Mouse (Mus musculus): ENCODE results near the gene Arap2. TPM values are rescaled to one million over a fixed set of nuclear protein-coding genes. Genes with fewer than 3 reads are reported as not detected.

Gene Arap2
- polyA plus RNA-seq, 1 experiment from 2014 or later, result 2.1 TPM

DNA sequence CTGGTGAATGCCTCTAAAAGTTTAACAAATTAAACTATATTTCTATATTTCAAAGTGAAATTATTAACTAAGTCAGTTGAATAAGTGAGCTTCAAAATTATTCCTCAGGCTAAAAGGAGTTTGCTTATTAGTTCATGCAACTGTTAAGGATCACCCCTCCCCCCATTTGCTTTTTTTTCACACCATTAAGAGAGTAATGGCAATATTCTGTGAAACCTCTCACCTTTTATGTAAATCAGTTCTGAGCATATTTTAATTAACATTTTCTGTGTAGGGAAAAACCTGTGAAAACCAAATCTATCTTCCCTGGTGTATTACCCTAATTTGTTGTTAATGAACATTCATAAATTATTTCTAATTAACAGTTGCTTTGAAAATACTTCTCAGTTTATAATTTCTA is 147.7 kb downstream of the Arap2 start:
- no peaks in the 10 kb centered on the region for H3K4me1 ChIP-seq (replicated peaks)
- H3K36me3 ChIP-seq (replicated peaks), result no peaks in the 10 kb centered on the region
- no peaks in the 10 kb centered on the region for H3K9me3 ChIP-seq (replicated peaks)
- no peak overlapping the region for H3K27ac ChIP-seq (replicated peaks)
- no peak overlapping the region for H3K9ac ChIP-seq
- H3K4me2 ChIP-seq, result no peak overlapping the region
- ATAC-seq (ENCODE audit: insufficient read depth), result no peak
- no peak overlapping the region for H3K4me3 ChIP-seq (replicated peaks)
- H3K27me3 ChIP-seq, result no peaks in the 10 kb centered on the region

DNA sequence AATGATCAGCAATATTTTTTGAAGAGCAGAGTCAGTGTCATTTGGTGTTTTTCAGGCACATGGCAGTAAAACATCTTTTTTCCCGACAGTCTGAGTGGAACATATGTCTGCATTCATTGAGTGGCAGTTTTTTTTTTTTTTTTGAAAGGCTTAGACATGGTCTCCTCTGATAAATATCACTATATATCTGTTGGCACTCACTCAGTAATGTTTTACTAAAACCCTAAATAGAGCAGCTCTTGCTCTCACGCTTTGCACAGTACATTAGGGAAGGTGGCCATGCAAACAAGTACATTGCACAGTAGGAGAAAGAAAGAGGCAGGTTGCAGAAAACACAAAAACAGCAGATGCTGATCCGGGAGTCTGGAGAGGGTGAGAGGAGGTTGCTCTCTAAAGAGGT is 154.0 kb downstream of the Arap2 start:
- no peaks in the 10 kb centered on the region for H3K27me3 ChIP-seq
- H3K27ac ChIP-seq (replicated peaks), result no peak overlapping the region
- H3K9ac ChIP-seq, result no peak overlapping the region
- no peak overlapping the region for H3K4me2 ChIP-seq
- WGBS (ENCODE audit: insufficient replicate concordance), result 54% methylated on average over 3 of the region's 3 CpGs
- H3K4me3 ChIP-seq (replicated peaks), result no peak overlapping the region
- no peaks in the 10 kb centered on the region for H3K9me3 ChIP-seq (replicated peaks)
- no peak for ATAC-seq (ENCODE audit: insufficient read depth)
- H3K36me3 ChIP-seq (replicated peaks), result no peaks in the 10 kb centered on the region
- H3K4me1 ChIP-seq (replicated peaks), result no peaks in the 10 kb centered on the region

DNA sequence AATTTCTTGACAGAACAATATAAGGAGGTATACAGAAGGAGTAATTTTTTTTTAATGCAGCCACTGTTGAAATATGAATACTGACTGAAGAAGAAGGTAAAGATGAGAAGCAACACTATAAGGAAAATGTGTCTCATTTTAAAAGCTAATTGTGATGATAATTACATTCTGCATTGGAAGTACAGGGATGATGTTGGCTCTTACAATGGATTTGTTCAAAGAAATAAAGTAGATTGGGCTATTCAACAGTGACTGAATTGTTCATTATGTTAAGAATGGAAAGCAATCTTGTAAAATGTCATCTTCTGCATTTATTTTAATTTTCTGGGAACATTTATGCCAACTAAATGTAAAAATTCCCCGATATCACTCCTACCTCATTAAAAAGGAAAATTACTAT is 178.6 kb downstream of the Arap2 start:
- Histone ChIP-seq H3K4me3 (replicated peaks) (no peak overlapping the region), H3K27ac (replicated peaks) (no peak overlapping the region), H3K36me3 (replicated peaks) (no peaks in the 10 kb centered on the region), H3K9me3 (replicated peaks) (no peaks in the 10 kb centered on the region), H3K4me2 (no peak overlapping the region), H3K9ac (no peak overlapping the region), H3K27me3 (no peaks in the 10 kb centered on the region), H3K4me1 (replicated peaks) (no peaks in the 10 kb centered on the region)
- WGBS (ENCODE audit: insufficient replicate concordance), result 69% methylated on average over 1 of the region's 1 CpGs
- no peak for ATAC-seq (ENCODE audit: insufficient read depth)

DNA sequence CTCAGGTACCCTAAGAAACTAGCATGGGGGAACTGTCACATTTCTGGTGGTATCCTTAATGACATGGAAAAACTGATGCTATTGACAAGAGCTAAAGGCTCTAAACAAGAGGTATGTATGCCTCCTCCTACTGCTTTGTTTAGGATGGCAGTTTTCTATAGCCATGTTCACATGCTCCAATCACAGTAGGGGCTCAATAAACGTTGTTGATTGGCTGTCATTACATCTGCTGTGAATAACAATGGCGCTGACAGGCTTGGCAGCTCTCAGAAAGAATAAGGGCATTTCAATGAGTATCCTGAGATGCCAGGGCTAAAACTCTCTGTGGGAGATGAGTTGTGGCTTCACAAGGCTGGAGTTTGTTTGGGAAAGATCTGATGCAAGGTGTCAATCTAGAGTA is 183.3 kb downstream of the Arap2 start:
- no peak overlapping the region for H3K4me2 ChIP-seq
- WGBS (ENCODE audit: insufficient replicate concordance), result 21% methylated on average over 2 of the region's 2 CpGs
- no peak overlapping the region for H3K27ac ChIP-seq (replicated peaks)
- no peaks in the 10 kb centered on the region for H3K4me1 ChIP-seq (replicated peaks)
- no peak for ATAC-seq (ENCODE audit: insufficient read depth)
- no peaks in the 10 kb centered on the region for H3K27me3 ChIP-seq
- H3K9me3 ChIP-seq (replicated peaks), result no peaks in the 10 kb centered on the region
- no peak overlapping the region for H3K9ac ChIP-seq
- no peak overlapping the region for H3K4me3 ChIP-seq (replicated peaks)
- H3K36me3 ChIP-seq (replicated peaks), result no peaks in the 10 kb centered on the region

DNA sequence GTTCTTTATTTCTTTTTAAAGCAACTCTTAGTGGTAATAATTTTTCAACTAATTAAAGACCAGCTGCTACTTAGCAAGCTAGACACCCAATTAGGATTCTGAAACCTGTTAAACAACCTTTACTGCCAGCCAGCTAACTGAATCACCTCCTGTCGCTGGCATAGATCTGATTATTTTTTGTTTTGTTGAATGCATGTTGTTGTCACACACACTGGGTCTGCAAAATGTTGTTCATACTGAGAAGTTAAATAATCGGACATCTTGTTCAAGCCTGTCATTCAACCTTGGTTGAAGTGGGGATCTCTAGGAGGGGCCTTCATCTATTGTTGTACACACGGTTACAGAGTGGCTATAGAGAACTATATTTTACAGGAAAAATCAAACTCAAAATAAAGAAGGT is 184.3 kb downstream of the Arap2 start:
- 54% methylated on average over 3 of the region's 3 CpGs for WGBS (ENCODE audit: insufficient replicate concordance)
- no peak overlapping the region for H3K27ac ChIP-seq (replicated peaks)
- H3K4me3 ChIP-seq (replicated peaks), result no peak overlapping the region
- ATAC-seq (ENCODE audit: insufficient read depth), result no peak
- H3K9ac ChIP-seq, result no peak overlapping the region
- no peaks in the 10 kb centered on the region for H3K4me1 ChIP-seq (replicated peaks)
- H3K9me3 ChIP-seq (replicated peaks), result no peaks in the 10 kb centered on the region
- H3K4me2 ChIP-seq, result no peak overlapping the region
- H3K36me3 ChIP-seq (replicated peaks), result no peaks in the 10 kb centered on the region
- no peaks in the 10 kb centered on the region for H3K27me3 ChIP-seq

DNA sequence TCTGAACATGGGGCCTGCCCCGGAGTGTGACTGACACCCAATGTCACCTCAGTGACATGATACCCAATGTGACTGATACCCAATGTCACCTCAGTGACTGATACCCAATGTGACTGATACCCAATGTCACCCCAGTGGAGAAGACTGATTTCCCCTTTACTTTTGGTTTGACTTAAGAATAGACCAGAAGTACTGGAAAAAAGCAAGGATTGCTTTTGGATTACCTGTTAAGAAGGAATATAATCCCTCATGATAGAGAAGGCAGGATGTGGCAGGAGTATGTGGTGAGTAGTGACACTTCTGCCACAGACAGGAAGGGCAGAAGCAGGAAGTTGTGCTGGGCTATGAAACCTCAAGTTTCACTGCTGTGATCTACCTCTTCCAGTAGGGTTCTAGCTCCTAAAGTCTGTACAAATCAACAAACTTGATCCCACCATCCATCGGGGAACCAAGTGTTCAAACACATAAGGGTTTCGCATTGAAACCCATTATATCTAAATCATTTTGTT is 191.6 kb downstream of the Arap2 start:
- no peaks in the 10 kb centered on the region for H3K36me3 ChIP-seq (replicated peaks)
- no peaks in the 10 kb centered on the region for H3K9me3 ChIP-seq (replicated peaks)
- H3K4me3 ChIP-seq (replicated peaks), result no peak overlapping the region
- H3K4me2 ChIP-seq, result no peak overlapping the region
- no peak for ATAC-seq (ENCODE audit: insufficient read depth)
- H3K27ac ChIP-seq (replicated peaks), result no peak overlapping the region
- H3K27me3 ChIP-seq, result no peaks in the 10 kb centered on the region
- no peaks in the 10 kb centered on the region for H3K4me1 ChIP-seq (replicated peaks)
- WGBS (ENCODE audit: insufficient replicate concordance), result 82% methylated on average over 3 of the region's 3 CpGs
- no peak overlapping the region for H3K9ac ChIP-seq

Other genes with a start within 250 kb of the Arap2 start
- not detected in 2 replicates for gene Dthd1, start 47.7 kb upstream of the Arap2 start, polyA plus RNA-seq (2015; fragmentation: Nextera tagmentation; extraction: Ambion mirVana)

Measured in liver, embryonic 15.5 days (tissue).